Mouse (Mus musculus) megakaryocyte, embryonic 14.5 days (primary cell): ENCODE data around the gene Il12b.

Experiments used
- FLI1 ChIP-seq: IDR thresholded peaks from 2 replicates; pipeline ENCODE4 v1.6.1; 2012; ENCODE audit warnings: low read length, inconsistent platforms, mixed read lengths
- GATA1 ChIP-seq: IDR thresholded peaks from 3 replicates; pipeline ENCODE4 v1.6.1; 2012; ENCODE audit warnings: mixed read lengths, low read length, inconsistent platforms, borderline replicate concordance

GRCm38 (mm10) chr11:44401635-44402548 lies 2.0 kb downstream of the Il12b start:
- TF ChIP-seq GATA1: no peak
- TF ChIP-seq FLI1: no peak
